Mouse (Mus musculus) myocyte (in vitro differentiated cells): ENCODE data around the gene Sf3b1. TPM values are rescaled to one million over a fixed set of nuclear protein-coding genes. Genes with fewer than 3 reads are reported as not detected.
"Not testable (repeated sequence)": the region's sequence is repeated elsewhere in the genome, so short reads cannot be mapped to it uniquely, and the experiment has no call there.

Experiments
- H3K27me3 ChIP-seq: one replicate; pipeline ENCODE4 v1.6.1; 2011; ENCODE audit not compliant: control insufficient read depth, insufficient read depth, insufficient read length
- H3K36me3 ChIP-seq: one replicate; pipeline ENCODE4 v1.6.1; 2011; ENCODE audit not compliant: control insufficient read depth, insufficient read depth
- H3K4me2 ChIP-seq: one replicate; pipeline ENCODE4 v1.6.1; 2011; ENCODE audit warnings: low read depth, control low read depth
- H3K4me3 ChIP-seq: one replicate; pipeline ENCODE4 v1.5.1; 2011; ENCODE audit warnings: mild to moderate bottlenecking, control low read depth, moderate library complexity
- H3K79me2 ChIP-seq: one replicate; pipeline ENCODE4 v1.6.1; 2011; ENCODE audit not compliant: control insufficient read depth, insufficient read depth
- H3ac ChIP-seq: one replicate; pipeline ENCODE4 v1.6.1; 2011; ENCODE audit not compliant: control insufficient read depth, insufficient read length
- CEBPB ChIP-seq: IDR thresholded peaks from 2 replicates; pipeline ENCODE4 v1.6.1; 2011; ENCODE audit warnings: mild to moderate bottlenecking, moderate library complexity; ENCODE audit not compliant: poor library complexity, insufficient read depth, severe bottlenecking
- E2F4 ChIP-seq: IDR thresholded peaks from one replicate; pipeline ENCODE4 v1.6.1; 2011; ENCODE audit warnings: mild to moderate bottlenecking, control low read depth, moderate library complexity; ENCODE audit not compliant: insufficient read depth
- MAX ChIP-seq: IDR thresholded peaks from one replicate; pipeline ENCODE4 v1.6.1; 2011; ENCODE audit warnings: low read depth, mild to moderate bottlenecking, control low read depth
- MYOD1 ChIP-seq, 3 experiments: IDR thresholded peaks; one replicate each; pipeline ENCODE4 v1.6.1; 2011; ENCODE audit warnings: control low read depth in 2 of 3, low read depth in 2 of 3, mild to moderate bottlenecking in 2 of 3, moderate library complexity in 1 of 3; ENCODE audit not compliant: insufficient read length in 2 of 3, control insufficient read depth in 1 of 3
- MYOG ChIP-seq, 3 experiments: IDR thresholded peaks; one replicate each; pipeline ENCODE4 v1.6.1; 2011; ENCODE audit warnings: control low read depth in 2 of 3, low read depth in 2 of 3, mild to moderate bottlenecking in 2 of 3; ENCODE audit not compliant: insufficient read length in 2 of 3, control insufficient read depth in 1 of 3, insufficient read depth in 1 of 3
- POLR2A ChIP-seq: IDR thresholded peaks from one replicate; pipeline ENCODE4 v1.6.1; 2011; ENCODE audit warnings: low read depth, mild to moderate bottlenecking, control low read depth, moderate library complexity; ENCODE audit not compliant: insufficient read length
- POLR2AphosphoS2 ChIP-seq: IDR thresholded peaks from one replicate; pipeline ENCODE4 v1.6.1; 2011; ENCODE audit warnings: low read depth, control low read depth; ENCODE audit not compliant: insufficient read length
- REST ChIP-seq: IDR thresholded peaks from one replicate; pipeline ENCODE4 v1.6.1; 2011; ENCODE audit warnings: mild to moderate bottlenecking, control low read depth, moderate library complexity; ENCODE audit not compliant: insufficient read depth, insufficient read length
- SRF ChIP-seq: IDR thresholded peaks from one replicate; pipeline ENCODE4 v1.6.1; 2011; ENCODE audit warnings: low read depth; ENCODE audit not compliant: control insufficient read depth, insufficient read length
- TCF12 ChIP-seq: IDR thresholded peaks from one replicate; pipeline ENCODE4 v1.6.1; 2011; ENCODE audit warnings: mild to moderate bottlenecking, control low read depth; ENCODE audit not compliant: poor library complexity, insufficient read depth, severe bottlenecking
- TCF3 ChIP-seq: IDR thresholded peaks from one replicate; pipeline ENCODE4 v1.6.1; 2011; ENCODE audit warnings: low read depth, control low read depth; ENCODE audit not compliant: insufficient read length
- USF1 ChIP-seq: IDR thresholded peaks from one replicate; pipeline ENCODE4 v1.6.1; 2011; ENCODE audit warnings: low read depth, mild to moderate bottlenecking, control low read depth, moderate library complexity
- polyA plus RNA-seq: library from polyadenylated mRNA; unstranded; fragments of >200 nt; fragmentation: generic; extraction: Trizol; gene quantifications from one replicate; pipeline ENCODE4 v1.2.1, GENCODE M21; 2012; ENCODE audit warnings: missing spikeins

Gene Sf3b1
- polyA plus RNA-seq, 1 experiment = 31.8 TPM

- Histone ChIP-seq H3K27me3 (no peaks in the 10 kb centered on the region), H3ac (no peak overlapping the region), H3K36me3 (peaks cover 68% of the 10 kb centered on the region), H3K79me2 (peaks cover 22% of the 10 kb centered on the region), H3K4me3 (no peak overlapping the region), H3K4me2 (no peak overlapping the region)
- TF ChIP-seq MYOD1 (IDR thresholded peaks at IDR 0.05; ENCODE audit: control insufficient read depth in 1 of 3, insufficient read length in 2 of 3, low read depth in 2 of 3) = no peak
- TF ChIP-seq SRF = no peak
- no peak for TF ChIP-seq POLR2AphosphoS2
- no peak for TF ChIP-seq USF1
- no peak for TF ChIP-seq CEBPB
- no peak for TF ChIP-seq E2F4
- no peak for TF ChIP-seq MYOG (IDR thresholded peaks at IDR 0.05; ENCODE audit: control insufficient read depth in 1 of 3, insufficient read depth in 1 of 3, insufficient read length in 2 of 3, low read depth in 2 of 3)
- no peak for TF ChIP-seq TCF12
- TF ChIP-seq POLR2A = no peak
- TF ChIP-seq MAX = no peak
- TF ChIP-seq TCF3 = no peak
- TF ChIP-seq REST = no peak
Observed at GRCm38 (mm10) chr1:55012513-55012912, 14.8 kb downstream of the Sf3b1 start.

- peaks cover 69% of the 10 kb centered on the region for H3K36me3 ChIP-seq
- not testable (repeated sequence) for H3ac ChIP-seq, H3K4me2 ChIP-seq, H3K4me3 ChIP-seq, H3K27me3 ChIP-seq
- peaks cover 16% of the 10 kb centered on the region for H3K79me2 ChIP-seq
Observed at GRCm38 (mm10) chr1:55008313-55008712, 19.0 kb downstream of the Sf3b1 start.

- H3ac ChIP-seq = no peak overlapping the region
- TF ChIP-seq CEBPB = no peak
- TF ChIP-seq POLR2A = no peak
- TF ChIP-seq MYOD1 (IDR thresholded peaks at IDR 0.05; ENCODE audit: control insufficient read depth in 1 of 3, insufficient read length in 2 of 3, low read depth in 2 of 3) = no peak
- no peak for TF ChIP-seq TCF3
- TF ChIP-seq MYOG (IDR thresholded peaks at IDR 0.05; ENCODE audit: control insufficient read depth in 1 of 3, insufficient read depth in 1 of 3, insufficient read length in 2 of 3, low read depth in 2 of 3) = no peak
- TF ChIP-seq TCF12 = no peak
- H3K79me2 ChIP-seq = no peaks in the 10 kb centered on the region
- no peak overlapping the region for H3K4me2 ChIP-seq
- no peak overlapping the region for H3K4me3 ChIP-seq
- no peaks in the 10 kb centered on the region for H3K27me3 ChIP-seq
- H3K36me3 ChIP-seq = peaks cover 83% of the 10 kb centered on the region
Observed at GRCm38 (mm10) chr1:54993581-54993980, 33.7 kb downstream of the Sf3b1 start.

DNA sequence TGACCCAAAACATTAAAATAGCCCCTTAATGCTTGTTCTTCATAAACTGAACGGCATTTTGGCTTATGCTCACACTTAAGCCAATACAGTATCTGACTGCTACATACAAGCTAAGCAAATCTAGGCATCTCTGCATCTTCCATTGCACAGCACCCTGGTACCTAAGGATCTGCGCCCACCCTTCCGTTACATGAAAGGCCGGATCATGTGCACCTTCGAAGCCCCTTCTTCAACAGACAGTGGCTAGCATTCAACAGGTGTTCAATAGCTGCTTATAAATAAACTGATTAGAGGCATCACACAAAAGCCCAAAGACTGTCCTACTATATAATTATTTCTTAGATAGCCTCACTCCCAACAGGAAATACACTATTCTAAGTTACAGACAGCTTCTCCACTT, 41.0 kb downstream of the Sf3b1 start:
- peaks cover 58% of the 10 kb centered on the region for H3K36me3 ChIP-seq
- no peak overlapping the region for H3ac ChIP-seq
- H3K27me3 ChIP-seq = no peaks in the 10 kb centered on the region
- H3K4me2 ChIP-seq = no peak overlapping the region
- TF ChIP-seq REST = no peak
- TF ChIP-seq E2F4 = no peak
- no peak for TF ChIP-seq CEBPB
- TF ChIP-seq MYOG (IDR thresholded peaks at IDR 0.05; ENCODE audit: control insufficient read depth in 1 of 3, insufficient read depth in 1 of 3, insufficient read length in 2 of 3, low read depth in 2 of 3) = no peak
- TF ChIP-seq TCF3 = no peak
- no peak for TF ChIP-seq POLR2A
- TF ChIP-seq USF1 = no peak
- no peak for TF ChIP-seq MAX
- TF ChIP-seq SRF = no peak
- TF ChIP-seq POLR2AphosphoS2 = no peak
- no peak for TF ChIP-seq TCF12
- no peak for TF ChIP-seq MYOD1 (IDR thresholded peaks at IDR 0.05; ENCODE audit: control insufficient read depth in 1 of 3, insufficient read length in 2 of 3, low read depth in 2 of 3)
- no peak overlapping the region for H3K4me3 ChIP-seq
- no peaks in the 10 kb centered on the region for H3K79me2 ChIP-seq

DNA sequence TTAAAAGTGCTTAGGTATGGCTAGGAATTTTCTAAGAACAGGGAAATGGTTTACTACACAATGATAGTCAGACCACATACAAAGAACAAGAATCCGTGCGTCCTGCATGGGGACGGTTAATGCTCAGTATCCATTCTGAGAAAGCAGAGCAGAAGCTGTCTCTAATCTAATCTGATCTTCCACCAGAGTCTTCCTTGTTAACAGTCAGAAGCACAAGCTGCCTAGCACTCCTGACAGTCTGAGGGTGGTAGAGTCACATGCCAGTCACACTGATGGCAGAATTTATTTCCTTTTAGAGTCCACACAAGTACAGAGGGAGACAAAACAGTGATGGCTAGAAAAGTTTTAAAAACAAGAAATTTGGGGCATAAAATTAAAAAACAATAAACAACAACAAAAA, 41.5 kb downstream of the Sf3b1 start:
- no peaks in the 10 kb centered on the region for H3K27me3 ChIP-seq
- TF ChIP-seq TCF3 = no peak
- no peak for TF ChIP-seq MAX
- TF ChIP-seq POLR2AphosphoS2 = no peak
- TF ChIP-seq POLR2A = no peak
- TF ChIP-seq TCF12 = no peak
- TF ChIP-seq MYOG (IDR thresholded peaks at IDR 0.05; ENCODE audit: control insufficient read depth in 1 of 3, insufficient read depth in 1 of 3, insufficient read length in 2 of 3, low read depth in 2 of 3) = no peak
- TF ChIP-seq CEBPB = no peak
- TF ChIP-seq MYOD1 (IDR thresholded peaks at IDR 0.05; ENCODE audit: control insufficient read depth in 1 of 3, insufficient read length in 2 of 3, low read depth in 2 of 3) = no peak
- TF ChIP-seq USF1 = no peak
- TF ChIP-seq SRF = no peak
- TF ChIP-seq E2F4 = no peak
- TF ChIP-seq REST = no peak
- H3K36me3 ChIP-seq = peaks cover 54% of the 10 kb centered on the region
- H3K79me2 ChIP-seq = no peaks in the 10 kb centered on the region
- no peak overlapping the region for H3K4me2 ChIP-seq
- no peak overlapping the region for H3K4me3 ChIP-seq
- H3ac ChIP-seq = no peak overlapping the region
